Mouse (Mus musculus) heart, postnatal 10 days (tissue): Measurements from ENCODE around the gene Lrrc4. TPM values are rescaled to one million over a fixed set of nuclear protein-coding genes. Genes with fewer than 3 reads are reported as not detected.
A peak's percentile ranks its signal among the peaks of the same experiment; 100 is the strongest.

Experiments
- DNase-seq, 2 experiments: peaks; one replicate each; pipeline ENCODE4 v3.0.0; 2021
- intact Hi-C: fragments of 180-260 bp; cut with DNase I; formaldehyde crosslinking; loops from one replicate; pipeline ENCODE4 v1.15.1; 2025
- total RNA-seq, 2 experiments: library from RNA; stranded (reverse); gene quantifications; 2 replicates each; pipeline ENCODE4 v1.2.3; 2021

The Lrrc4 gene
- total RNA-seq, 2 experiments from 2014 or later, result 0.42 to 0.43 TPM

- peak; percentile 27 to 28 for DNase-seq
- intact Hi-C loops, result no loop called here
Observed at GRCm38 (mm10) chr6:28785770-28786169, 45.8 kb downstream of the Lrrc4 start.

GRCm38 (mm10) chr6:28783953-28784352 lies 47.6 kb downstream of the Lrrc4 start:
- intact Hi-C loops, result no loop called here
- DNase-seq, result no peak

- intact Hi-C loops, result no loop called here
- DNase-seq, result no peak
Observed at GRCm38 (mm10) chr6:28783082-28783647, 48.4 kb downstream of the Lrrc4 start.

GRCm38 (mm10) chr6:28781696-28782095 lies 49.9 kb downstream of the Lrrc4 start:
- intact Hi-C loops, result no loop called here

GRCm38 (mm10) chr6:28771331-28771730 lies 60.2 kb downstream of the Lrrc4 start:
- intact Hi-C loops, result no loop called here
- DNase-seq, result no peak

More at GRCm38 (mm10) chr6:28781696-28782095, 49.9 kb downstream of the Lrrc4 start:
- DNase-seq, result no peak

GRCm38 (mm10) chr6:28767891-28768481 lies 63.6 kb downstream of the Lrrc4 start:
- intact Hi-C loops, result no loop called here
- DNase-seq, result no peak

GRCm38 (mm10) chr6:28766622-28767021 lies 64.9 kb downstream of the Lrrc4 start:
- no peak for DNase-seq
- intact Hi-C loops, result no loop called here

- intact Hi-C loops, result no loop called here
- no peak for DNase-seq
Observed at GRCm38 (mm10) chr6:28762132-28762775, 69.3 kb downstream of the Lrrc4 start.

GRCm38 (mm10) chr6:28761728-28762127 lies 69.8 kb downstream of the Lrrc4 start:
- intact Hi-C loops, result no loop called here
- DNase-seq, result no peak

- intact Hi-C loops, result no loop called here
Observed at GRCm38 (mm10) chr6:28758293-28758692, 73.3 kb downstream of the Lrrc4 start.

GRCm38 (mm10) chr6:28756306-28757018 lies 75.1 kb downstream of the Lrrc4 start:
- DNase-seq, result peak; percentile 17 to 26
- intact Hi-C loops, result no loop called here

More at GRCm38 (mm10) chr6:28758293-28758692, 73.3 kb downstream of the Lrrc4 start:
- no peak for DNase-seq

- DNase-seq, result no peak
- intact Hi-C loops, result no loop called here
Observed at GRCm38 (mm10) chr6:28754127-28754898, 77.2 kb downstream of the Lrrc4 start.

GRCm38 (mm10) chr6:28753681-28754080 lies 77.9 kb downstream of the Lrrc4 start:
- DNase-seq, result no peak
- intact Hi-C loops, result no loop called here

GRCm38 (mm10) chr6:28753217-28753616 lies 78.3 kb downstream of the Lrrc4 start:
- no peak for DNase-seq
- intact Hi-C loops, result no loop called here

GRCm38 (mm10) chr6:28751186-28751585 lies 80.4 kb downstream of the Lrrc4 start:
- DNase-seq, result no peak
- intact Hi-C loops, result no loop called here

GRCm38 (mm10) chr6:28749224-28749623 lies 82.3 kb downstream of the Lrrc4 start:
- no peak for DNase-seq
- intact Hi-C loops, result no loop called here

- peak in 1 of 2 experiments; percentile 15 for DNase-seq
- intact Hi-C loops, result no loop called here
Observed at GRCm38 (mm10) chr6:28747931-28748670, 83.4 kb downstream of the Lrrc4 start.

GRCm38 (mm10) chr6:28747025-28747424 lies 84.5 kb downstream of the Lrrc4 start:
- DNase-seq, result no peak
- intact Hi-C loops, result no loop called here

GRCm38 (mm10) chr6:28745864-28746263 lies 85.7 kb downstream of the Lrrc4 start:
- DNase-seq, result no peak
- intact Hi-C loops, result no loop called here

- DNase-seq, result no peak
- intact Hi-C loops, result no loop called here
Observed at GRCm38 (mm10) chr6:28743586-28743985, 88.0 kb downstream of the Lrrc4 start.
